In genomic region chr9:15240006-15240405, GRCm38 (mm10) we compare ENCODE assay signal across 11 mouse cellular contexts. TPM values are rescaled to one million over a fixed set of nuclear protein-coding genes. Genes with fewer than 3 reads are reported as not detected.
DNase-seq lines count a peak whose midpoint lies in the region; ATAC-seq and TF ChIP-seq lines count a peak whose summit lies in the region.
"Had no signal": no experiment of that assay in that cellular context is flagged by ENCODE, and none has a peak within 500 bp of the region (broad histone marks: within the 10 kb centered on the region; RNA-seq: fewer than 3 reads in every experiment).

No protein-coding gene starts in this region.

- no peak overlapping the region for H3K9ac ChIP-seq in kidney, embryonic 14.5 days (ENCODE audit: low read depth, low read length)
- no peak overlapping the region for H3K9ac ChIP-seq in midbrain, postnatal 0 days (replicated peaks; ENCODE audit: low read length, poor library complexity, severe bottlenecking)

- ATAC-seq in kidney, embryonic 14.5 days (ENCODE audit: low FRiP score, low TSS enrichment) = no peak
- ATAC-seq in midbrain, postnatal 0 days (ENCODE audit: low FRiP score) = no peak

- peaks cover 16% of the 10 kb centered on the region; the same call in 1 of the 2 replicates for H3K4me1 ChIP-seq in kidney, embryonic 14.5 days (ENCODE audit: control insufficient read depth, insufficient read depth, low read length)
- H3K4me1 ChIP-seq in E14TG2a.4 (replicated peaks; ENCODE audit: low read depth, low read length) = peaks cover 58% of the 10 kb centered on the region
- H3K4me1 ChIP-seq in embryonic facial prominence, embryonic 10.5 days = peaks cover 23% of the 10 kb centered on the region
- no peaks in the 10 kb centered on the region; the same call in 1 of the 2 replicates for H3K4me1 ChIP-seq in midbrain, postnatal 0 days (ENCODE audit: insufficient read depth, low read length)

- 88% methylated on average over 6 of the region's 6 CpGs for WGBS in kidney, embryonic 14.5 days
- whole genome bisulfite sequencing in embryonic facial prominence, embryonic 10.5 days = 86% methylated on average over 6 of the region's 6 CpGs
- 92% methylated on average over 6 of the region's 6 CpGs for WGBS in midbrain, postnatal 0 days

- H3K4me2 ChIP-seq in kidney, embryonic 14.5 days (replicated peaks; ENCODE audit: low read depth, low read length) = peak overlapping the region; percentile 82; the same call in 1 of the 2 replicates
- peak overlapping the region; percentile 68 for H3K4me2 ChIP-seq in midbrain, postnatal 0 days (ENCODE audit: low read depth, low read length, poor library complexity, severe bottlenecking)

- no peaks in the 10 kb centered on the region for H3K9me3 ChIP-seq in kidney, embryonic 14.5 days (ENCODE audit: control insufficient read depth, low read length)
- H3K9me3 ChIP-seq in E14TG2a.4 (ENCODE audit: low read length) = no peaks in the 10 kb centered on the region
- no peaks in the 10 kb centered on the region for H3K9me3 ChIP-seq in embryonic facial prominence, embryonic 10.5 days
- no peaks in the 10 kb centered on the region for H3K9me3 ChIP-seq in midbrain, postnatal 0 days (ENCODE audit: low read length)
- H3K9me3 ChIP-seq: liver, embryonic 15.5 days had no signal

- DNase-seq in kidney, postnatal 14 days = no peak
- DNase-seq in embryonic facial prominence, embryonic 10.5 days (ENCODE audit: low spot score) = peak; percentile 5
- DNase-seq in midbrain, postnatal 0 days (ENCODE audit: low spot score) = no peak
- DNase-seq in frontal cortex, postnatal 14 days (ENCODE audit: low spot score in 2 of 2) = no peak
- DNase-seq in gastrocnemius, postnatal 4 days (ENCODE audit: low spot score in 2 of 2) = no peak
- DNase-seq: adrenal gland, adult 8-10 months; thymus, postnatal 4 days had no signal

- no peak overlapping the region for H3K4me3 ChIP-seq in kidney, embryonic 14.5 days (ENCODE audit: low read length)
- H3K4me3 ChIP-seq in E14TG2a.4 (replicated peaks; ENCODE audit: low read length) = peak overlapping the region; percentile 77; the same call in 1 of the 2 replicates
- H3K4me3 ChIP-seq in embryonic facial prominence, embryonic 10.5 days = no peak overlapping the region
- H3K4me3 ChIP-seq in midbrain, postnatal 0 days (ENCODE audit: low read depth, low read length) = no peak overlapping the region

- no peaks in the 10 kb centered on the region for H3K36me3 ChIP-seq in kidney, embryonic 14.5 days (ENCODE audit: control insufficient read depth, insufficient read depth, low read length)
- H3K36me3 ChIP-seq in E14TG2a.4 (ENCODE audit: insufficient read depth, low read length) = no peaks in the 10 kb centered on the region
- H3K36me3 ChIP-seq in embryonic facial prominence, embryonic 10.5 days (replicated peaks) = no peaks in the 10 kb centered on the region
- no peaks in the 10 kb centered on the region for H3K36me3 ChIP-seq in midbrain, postnatal 0 days (ENCODE audit: insufficient read depth, low read length)
- H3K36me3 ChIP-seq: liver, embryonic 15.5 days had no signal

- no peaks in the 10 kb centered on the region for H3K27me3 ChIP-seq in kidney, embryonic 14.5 days (ENCODE audit: control insufficient read depth, insufficient read depth, low read length)
- peaks cover 19% of the 10 kb centered on the region for H3K27me3 ChIP-seq in E14TG2a.4 (ENCODE audit: insufficient read depth, low read length)
- peaks cover 40% of the 10 kb centered on the region for H3K27me3 ChIP-seq in embryonic facial prominence, embryonic 10.5 days (replicated peaks; ENCODE audit: low read depth, poor library complexity, severe bottlenecking)
- no peaks in the 10 kb centered on the region for H3K27me3 ChIP-seq in midbrain, postnatal 0 days (ENCODE audit: insufficient read depth, low read length)

- TF ChIP-seq CTCF in E14TG2a.4 (conservative IDR thresholded peaks at IDR 0.05; ENCODE audit: low read length) = no peak
- TF ChIP-seq CTCF in midbrain, postnatal 0 days (IDR thresholded peaks at IDR 0.05) = no peak

- H3K27ac ChIP-seq in kidney, embryonic 14.5 days (ENCODE audit: low read depth, low read length) = no peak overlapping the region
- H3K27ac ChIP-seq in embryonic facial prominence, embryonic 10.5 days (replicated peaks) = no peak overlapping the region
- no peak overlapping the region for H3K27ac ChIP-seq in midbrain, postnatal 0 days (ENCODE audit: low read depth, low read length)
- H3K27ac ChIP-seq: liver, embryonic 15.5 days had no signal

RNA-seq across cellular contexts. Expression of gene Vstm5, which starts 1.2 kb away (rescaled TPM):
- polyA plus RNA-seq in kidney, embryonic 14.5 days (2014; fragmentation: Nextera tagmentation; extraction: Ambion mirVana) = 5.6 and 8.0 TPM in 2 replicates
- polyA plus RNA-seq in embryonic facial prominence, embryonic 10.5 days (2016; fragmentation: Nextera tagmentation; extraction: Ambion mirVana) = 1.1 and 1.2 TPM in 2 replicates
- 37.4 and 43.4 TPM in 2 replicates for total RNA-seq in midbrain, postnatal 0 days (2014; rRNA removed)
- polyA plus RNA-seq in midbrain, postnatal 0 days (2015; fragmentation: Nextera tagmentation; extraction: Ambion mirVana) = 30.6 and 37.2 TPM in 2 replicates
- total RNA-seq in gastrocnemius, postnatal 4 days (2021) = 1 to 10 TPM in 1 of 2 experiments, under 1 TPM in 1; 0.81 to 1.3 TPM
- total RNA-seq: gastrocnemius, adult 8-10 months had no signal

RNA-seq across cellular contexts. Expression of gene Med17, which starts 39.7 kb away (rescaled TPM):
- polyA plus RNA-seq in kidney, embryonic 14.5 days (2014; fragmentation: Nextera tagmentation; extraction: Ambion mirVana) = 32.4 and 40.2 TPM in 2 replicates
- 37.2 and 42.1 TPM in 2 replicates for polyA plus RNA-seq in embryonic facial prominence, embryonic 10.5 days (2016; fragmentation: Nextera tagmentation; extraction: Ambion mirVana)
- total RNA-seq in midbrain, postnatal 0 days (2014; rRNA removed) = 28.6 and 28.8 TPM in 2 replicates
- 19.4 and 24.6 TPM in 2 replicates for polyA plus RNA-seq in midbrain, postnatal 0 days (2015; fragmentation: Nextera tagmentation; extraction: Ambion mirVana)
- total RNA-seq in gastrocnemius, postnatal 4 days (2021) = 10 to 100 TPM; 19.8 to 26.0 TPM
